Mouse (Mus musculus): ENCODE measurements around the gene Shox2. TPM values are rescaled to one million over a fixed set of nuclear protein-coding genes. Genes with fewer than 3 reads are reported as not detected.

Shox2 gene
- total RNA-seq (2021): under 1 TPM in 1 of 2 experiments, not detected in 1; 0.87 TPM
- long read RNA-seq, experiment 1: 0 reads
- long read RNA-seq, experiment 2: 0 reads

DNA sequence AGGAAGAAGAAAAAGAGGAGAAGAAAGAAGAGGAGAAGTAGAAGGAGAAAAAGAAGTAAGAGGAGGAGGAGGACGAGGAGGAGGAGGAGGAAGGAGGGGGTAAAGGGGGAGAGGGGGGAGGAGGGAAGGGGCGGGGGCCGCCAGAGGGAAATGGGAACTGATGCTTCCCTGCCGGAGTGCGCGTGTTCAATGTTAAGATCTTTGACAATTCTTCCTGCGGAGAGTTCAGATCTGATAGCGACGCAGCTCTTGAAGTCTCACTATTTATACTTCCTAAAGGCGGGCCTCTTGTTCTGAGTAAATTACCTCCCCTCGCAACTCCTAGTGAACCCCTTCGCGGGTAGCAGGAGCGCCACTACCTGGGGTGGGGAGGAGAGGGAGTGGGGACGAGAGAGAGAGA lies at the start of gene Shox2:
Gene Shox2, minus strand, starts transcription at position 66 of the 400 bp plus-strand sequence.
- no peak within 1 kb of the TSS for H3K27ac ChIP-seq
- DNase-seq (ENCODE audit: low spot score in 2 of 2): no peak

DNA sequence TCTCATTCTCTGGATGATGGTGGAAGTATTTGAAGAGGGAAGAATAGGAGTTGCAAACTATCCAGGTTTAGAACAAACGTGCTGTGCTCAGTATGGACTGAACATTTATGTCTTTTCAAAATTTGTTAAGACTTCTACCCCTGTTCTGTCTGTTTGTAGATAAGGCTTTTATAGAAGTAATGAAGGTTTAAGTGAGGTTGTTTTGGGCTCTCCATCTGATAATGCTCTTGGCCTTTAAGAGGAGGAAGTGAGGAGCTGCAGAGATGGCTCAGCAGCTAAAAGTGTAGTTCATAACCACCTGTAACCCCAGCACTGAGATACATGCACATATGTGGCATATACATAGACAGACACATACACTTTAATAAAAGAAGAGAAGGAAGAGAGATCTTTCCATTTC lies 15.2 kb upstream of the Shox2 start:
- no peak for DNase-seq (ENCODE audit: low spot score in 2 of 2)
- TF ChIP-seq CTCF (conservative IDR thresholded peaks at IDR 0.05): no peak
- Histone ChIP-seq H3K27ac (no peak overlapping the region), H3K4me3 (no peak overlapping the region)

More for the DNA sequence above, at the start of gene Shox2:
- TF ChIP-seq CTCF (conservative IDR thresholded peaks at IDR 0.05): no peak
- H3K4me3 ChIP-seq: peak within 1 kb of the TSS; percentile 24

DNA sequence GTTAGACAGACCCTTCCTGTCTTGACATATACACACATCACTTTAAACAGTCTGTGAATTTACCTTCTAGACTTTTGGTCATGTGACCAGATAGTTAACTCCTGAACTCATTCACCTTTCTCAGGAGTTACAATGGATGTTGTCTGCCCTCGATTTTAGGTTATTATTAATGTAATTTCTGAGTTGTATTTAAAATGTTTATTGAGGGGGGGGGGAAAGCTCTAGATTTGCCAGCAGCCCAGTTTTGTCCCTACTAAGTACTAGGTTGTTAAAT lies 4.7 kb upstream of the Shox2 start:
- peak overlapping the region; percentile 63; the same call in 1 of the 2 replicates for H3K27ac ChIP-seq
- DNase-seq (ENCODE audit: low spot score in 2 of 2): no peak
- no peak for TF ChIP-seq CTCF (conservative IDR thresholded peaks at IDR 0.05)
- peak overlapping the region; percentile 85 for H3K4me3 ChIP-seq

DNA sequence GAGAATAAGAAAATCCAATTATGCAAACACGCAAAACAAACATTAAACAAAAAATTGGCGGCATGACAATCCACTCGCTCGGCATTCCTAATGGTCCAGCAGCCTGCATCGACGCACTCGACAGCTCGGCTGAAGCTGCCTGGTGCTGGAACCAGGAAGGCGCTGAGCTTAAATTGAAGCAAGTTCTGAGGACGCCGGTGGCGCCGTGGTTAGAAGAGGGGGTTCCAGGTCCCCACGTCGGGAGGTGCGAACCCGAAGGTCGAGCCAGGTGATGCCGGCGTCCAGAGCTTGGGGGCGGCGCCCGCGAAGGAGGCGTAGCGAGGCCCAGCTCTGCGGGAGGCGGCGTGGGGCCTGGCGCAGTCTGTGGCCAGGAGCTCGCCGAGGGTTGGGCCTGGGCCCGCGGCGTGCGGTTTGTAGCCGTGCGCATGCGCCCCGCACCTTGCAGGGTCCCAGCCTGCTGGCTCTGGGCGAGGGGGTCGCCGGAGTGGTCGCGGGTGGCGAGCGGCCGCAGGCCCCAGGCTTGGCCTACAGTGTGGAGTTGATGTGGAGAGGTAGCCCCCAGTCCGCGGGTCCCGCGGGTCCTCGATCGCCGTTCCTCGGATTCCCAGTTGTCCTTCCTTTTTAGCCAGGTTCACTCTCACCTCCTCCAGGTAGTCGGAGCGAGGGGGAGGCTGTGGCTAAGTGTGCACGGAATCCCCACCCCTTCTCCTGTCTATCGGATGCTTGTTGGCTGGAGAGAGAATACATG lies 4.1 kb upstream of the Shox2 start:
- peak overlapping the region; percentile 85 for H3K4me3 ChIP-seq
- H3K27ac ChIP-seq: peak overlapping the region; percentile 63
- DNase-seq (ENCODE audit: low spot score in 2 of 2): peak; percentile 43 to 65
- no peak for TF ChIP-seq CTCF (conservative IDR thresholded peaks at IDR 0.05)

DNA sequence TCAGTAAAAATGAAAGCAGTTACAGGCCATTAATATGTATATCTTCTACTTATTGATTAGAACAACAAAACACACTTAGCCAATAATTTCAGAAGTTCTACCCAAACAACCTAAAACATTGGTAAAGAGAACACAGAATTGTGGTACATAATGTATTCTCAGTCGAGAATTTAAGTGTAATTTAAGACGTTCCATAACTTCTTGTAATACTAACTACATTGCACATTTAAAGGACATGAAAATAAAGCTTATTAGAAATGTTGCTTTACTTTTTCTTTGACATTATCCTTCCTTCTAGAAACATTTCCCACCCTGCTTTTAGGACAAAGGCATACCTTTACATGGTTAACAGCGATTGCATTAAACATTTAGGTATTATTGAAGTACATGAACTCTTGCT lies 1.9 kb upstream of the Shox2 start:
- H3K27ac ChIP-seq: no peak overlapping the region
- DNase-seq (ENCODE audit: low spot score in 2 of 2): no peak
- TF ChIP-seq CTCF (conservative IDR thresholded peaks at IDR 0.05): no peak
- H3K4me3 ChIP-seq: no peak overlapping the region

DNA sequence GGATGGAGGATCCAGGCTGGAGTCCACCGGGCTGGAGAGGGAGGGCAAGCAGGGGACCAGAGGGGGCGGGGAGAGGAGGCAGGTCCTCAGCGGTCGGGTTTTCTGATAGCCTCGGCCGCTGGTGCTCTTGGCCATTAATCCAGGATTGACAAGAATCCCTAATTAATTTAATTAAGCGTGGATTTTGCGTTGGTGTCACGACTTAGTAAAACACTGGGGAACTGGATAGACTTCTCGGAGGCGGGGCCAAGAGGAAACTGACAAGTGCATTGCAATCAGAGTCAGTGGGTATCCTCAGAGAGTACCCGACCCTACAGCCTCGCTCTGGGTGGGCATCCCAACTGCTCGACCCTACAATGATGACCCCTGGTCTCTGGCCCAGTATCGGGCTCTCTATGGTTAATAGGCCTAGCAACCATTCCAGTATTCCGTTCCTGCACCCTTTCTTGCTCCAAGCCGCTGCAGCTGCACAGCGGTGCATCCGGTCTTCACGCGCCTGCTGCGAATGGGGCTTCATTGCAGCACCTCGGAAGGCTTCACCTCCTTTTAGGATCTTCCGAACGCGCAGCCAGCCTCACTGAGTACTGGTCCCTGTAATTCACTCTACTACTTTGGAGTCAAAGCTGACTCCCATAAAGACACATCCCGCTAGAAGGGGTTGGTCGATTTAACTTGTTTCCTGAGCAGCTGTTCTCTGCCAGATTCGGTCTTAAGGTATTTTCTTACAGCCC lies 775 bp upstream of the Shox2 start:
- TF ChIP-seq CTCF (conservative IDR thresholded peaks at IDR 0.05): no peak
- Histone ChIP-seq H3K4me3 (no peak overlapping the region), H3K27ac (no peak overlapping the region)
- DNase-seq (ENCODE audit: low spot score in 2 of 2): no peak

DNA sequence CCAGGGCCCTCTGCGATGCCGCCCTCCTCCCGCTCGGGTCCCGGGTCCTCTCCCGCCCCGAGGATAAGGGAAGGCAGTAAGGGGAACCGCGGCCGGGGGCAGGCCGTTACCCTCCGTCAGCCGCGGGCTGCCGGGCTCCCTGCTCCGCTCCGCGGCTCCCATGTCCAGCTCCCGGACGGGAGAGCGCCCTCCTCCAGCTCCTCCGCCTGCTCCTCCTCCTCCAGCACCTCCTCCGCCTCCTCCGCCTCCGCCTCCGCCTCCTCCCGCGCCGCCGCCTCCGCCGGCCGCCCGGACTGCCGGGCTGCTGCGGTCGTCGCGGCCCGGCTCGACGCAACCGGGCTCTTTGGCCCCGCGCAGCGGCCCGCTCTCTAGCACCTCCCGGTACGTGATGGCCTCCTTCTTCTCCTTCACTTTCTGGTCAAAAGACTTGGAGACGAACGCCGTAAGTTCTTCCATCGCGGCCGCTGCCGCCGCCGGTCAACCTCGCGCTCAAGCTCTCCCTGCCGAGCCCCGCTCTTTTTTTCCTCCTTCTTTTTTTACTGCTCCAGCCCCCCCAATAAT lies 390 bp downstream of the Shox2 start, which contains the start of gene Rsrc1:
Gene Rsrc1, plus strand, starts transcription at position 290 of the 561 bp plus-strand sequence.
- TF ChIP-seq CTCF (conservative IDR thresholded peaks at IDR 0.05): no peak
- Histone ChIP-seq H3K4me3 (peak within 1 kb of the TSS; percentile 24), H3K27ac (no peak within 1 kb of the TSS)
- DNase-seq (ENCODE audit: low spot score in 2 of 2): no peak

DNA sequence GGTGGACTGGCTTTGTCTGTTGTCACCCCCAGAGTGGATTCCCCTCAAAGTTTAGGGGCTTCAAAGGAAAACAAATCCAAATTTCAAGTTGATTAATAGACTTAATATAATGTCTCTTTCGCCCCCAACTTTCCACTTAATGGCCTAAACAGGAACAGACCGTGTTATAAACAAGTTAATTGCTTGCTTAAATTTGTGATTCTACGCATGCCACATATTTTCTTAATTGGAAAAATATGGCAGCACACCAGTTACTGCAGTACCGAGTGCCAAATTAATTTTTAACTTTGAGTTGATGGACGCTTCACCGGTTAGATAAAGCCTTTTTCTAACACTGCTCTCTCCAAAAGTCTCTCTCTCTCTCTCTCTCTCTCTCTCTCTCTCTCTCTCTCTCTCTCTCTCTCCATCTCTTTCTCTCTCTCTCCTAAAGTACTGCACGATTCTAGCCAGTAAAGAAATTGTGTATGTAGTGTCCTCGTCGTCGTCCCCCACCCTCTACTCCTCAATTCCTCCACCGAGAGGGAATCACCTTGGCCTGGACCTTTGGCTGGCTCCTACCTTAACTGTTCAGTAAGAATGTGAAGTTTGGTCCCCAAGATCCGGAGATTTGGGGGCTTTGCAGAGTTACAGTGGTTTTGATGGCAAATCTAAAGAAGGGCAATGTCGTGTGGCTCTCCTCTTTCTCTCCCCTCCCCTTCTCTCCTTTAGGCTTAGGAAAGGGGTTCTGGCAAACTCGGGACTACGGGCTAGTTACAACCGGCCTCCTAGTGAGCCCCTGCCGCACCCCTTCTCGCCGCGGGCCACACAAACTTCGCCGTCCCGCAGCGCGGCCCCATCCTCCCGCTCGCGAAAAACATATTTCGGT lies 1.2 kb downstream of the Shox2 start:
- H3K4me3 ChIP-seq: no peak overlapping the region
- no peak overlapping the region for H3K27ac ChIP-seq
- DNase-seq (ENCODE audit: low spot score in 2 of 2): no peak
- no peak for TF ChIP-seq CTCF (conservative IDR thresholded peaks at IDR 0.05)

DNA sequence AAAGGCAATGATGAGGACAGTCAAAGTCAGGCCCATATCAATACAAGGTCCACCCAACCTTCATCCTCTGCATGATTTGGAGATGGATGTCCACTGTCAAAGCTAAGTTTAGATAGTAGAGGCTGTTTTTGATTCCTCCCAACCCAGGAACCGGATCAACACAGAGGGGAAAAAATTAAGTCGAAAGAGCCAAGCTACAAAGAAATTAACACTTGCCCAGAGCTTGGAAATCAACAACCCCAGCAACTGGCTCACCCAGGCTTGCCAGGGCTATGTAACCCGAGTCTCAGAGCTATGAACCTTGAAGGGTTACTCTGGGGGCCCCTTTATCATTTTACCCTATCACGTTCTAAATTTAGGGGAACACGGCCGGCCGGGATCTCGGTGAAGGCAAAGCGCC lies 2.1 kb downstream of the Shox2 start:
- TF ChIP-seq CTCF (conservative IDR thresholded peaks at IDR 0.05): no peak
- Histone ChIP-seq H3K27ac (no peak overlapping the region), H3K4me3 (no peak overlapping the region)
- no peak for DNase-seq (ENCODE audit: low spot score in 2 of 2)

DNA sequence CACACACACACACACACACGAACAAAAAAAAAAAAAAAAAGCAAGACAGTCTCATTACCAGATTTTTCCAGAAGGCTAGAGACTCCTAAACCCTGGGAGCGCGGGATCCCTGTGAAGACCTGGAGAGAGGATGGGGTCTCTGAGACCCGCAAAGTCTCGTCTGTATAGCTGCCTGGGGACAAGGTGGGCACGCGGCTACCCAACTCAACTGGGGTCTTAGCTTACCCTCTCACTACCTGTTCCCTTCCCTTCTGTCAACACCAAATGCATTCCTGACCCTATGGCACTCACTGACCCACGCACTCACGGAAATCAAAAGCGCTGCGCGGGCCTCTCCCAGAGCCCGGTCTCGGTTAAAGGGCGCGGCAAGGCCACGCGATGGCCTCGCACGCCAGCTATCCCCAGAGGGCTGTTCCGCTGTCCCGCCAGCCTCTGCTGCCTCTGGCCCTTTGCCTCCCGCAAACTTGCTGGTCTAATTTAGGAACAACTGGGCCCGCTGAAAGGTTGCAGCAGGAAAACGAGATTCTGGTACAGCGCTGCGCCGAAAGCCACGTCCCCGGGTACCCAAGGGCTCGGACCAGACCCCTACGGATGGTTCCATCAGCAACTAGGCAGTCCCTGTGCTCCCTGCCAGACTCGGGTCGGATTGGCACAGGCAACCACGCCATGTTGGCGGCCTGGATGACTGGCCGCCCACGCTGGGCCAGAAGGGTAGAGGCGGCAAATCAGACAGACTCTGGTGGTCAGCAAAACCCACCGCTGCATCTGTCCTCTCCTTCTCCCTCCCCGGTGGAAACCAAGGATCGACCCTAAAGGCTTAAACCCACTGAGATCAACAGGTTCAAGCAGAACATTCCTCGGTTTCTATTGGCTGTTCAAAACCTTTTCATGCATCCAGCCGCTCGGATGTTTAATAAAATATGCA lies 2.9 kb downstream of the Shox2 start:
- no peak for DNase-seq (ENCODE audit: low spot score in 2 of 2)
- Histone ChIP-seq H3K27ac (no peak overlapping the region), H3K4me3 (no peak overlapping the region)
- TF ChIP-seq CTCF (conservative IDR thresholded peaks at IDR 0.05): no peak

DNA sequence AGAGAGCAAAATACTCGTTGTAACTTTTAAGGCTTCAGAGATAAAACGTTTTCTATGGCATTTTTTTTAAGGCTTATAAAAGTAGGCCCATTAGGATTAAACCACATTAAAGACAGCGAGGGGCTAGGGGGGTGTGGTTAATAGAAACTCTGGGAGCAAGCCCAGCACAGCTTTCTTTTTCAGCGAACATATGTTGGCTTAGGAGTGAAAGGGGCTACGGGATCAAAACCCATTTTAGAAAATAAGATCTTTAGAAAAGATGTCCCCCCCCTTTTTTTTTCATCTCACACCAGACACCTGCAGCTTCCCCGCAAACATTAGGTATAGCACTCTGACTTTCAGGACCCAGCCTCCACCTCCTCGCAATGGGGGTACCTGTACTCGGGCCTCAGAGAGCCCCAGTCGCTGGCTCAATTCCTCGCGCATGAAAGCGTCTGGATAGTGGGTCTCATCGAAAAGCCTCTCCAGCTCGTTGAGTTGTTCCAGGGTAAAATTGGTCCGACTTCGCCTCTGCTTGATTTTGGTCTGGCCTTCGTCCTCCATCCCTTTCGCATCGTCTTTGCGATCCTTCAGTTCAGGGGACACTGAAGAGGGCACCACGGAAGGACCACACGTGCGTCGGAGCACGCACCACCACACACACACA lies 3.6 kb downstream of the Shox2 start:
- no peak overlapping the region for H3K4me3 ChIP-seq
- no peak overlapping the region for H3K27ac ChIP-seq
- no peak for TF ChIP-seq CTCF (conservative IDR thresholded peaks at IDR 0.05)
- no peak for DNase-seq (ENCODE audit: low spot score in 2 of 2)
